Mouse (Mus musculus) mouse trophoblast stem cell (cell line): Measurements from ENCODE around the gene Cdh6.

Source experiments
- in situ Hi-C, 2 experiments: fragments of 300-500 bp; cut with MseI, MboI; formaldehyde crosslinking; loops; 2 replicates in 1 of 2; 3 replicates in 1 of 2; pipeline ENCODE4 v1.15.1; 2025

Gene Cdh6

DNA sequence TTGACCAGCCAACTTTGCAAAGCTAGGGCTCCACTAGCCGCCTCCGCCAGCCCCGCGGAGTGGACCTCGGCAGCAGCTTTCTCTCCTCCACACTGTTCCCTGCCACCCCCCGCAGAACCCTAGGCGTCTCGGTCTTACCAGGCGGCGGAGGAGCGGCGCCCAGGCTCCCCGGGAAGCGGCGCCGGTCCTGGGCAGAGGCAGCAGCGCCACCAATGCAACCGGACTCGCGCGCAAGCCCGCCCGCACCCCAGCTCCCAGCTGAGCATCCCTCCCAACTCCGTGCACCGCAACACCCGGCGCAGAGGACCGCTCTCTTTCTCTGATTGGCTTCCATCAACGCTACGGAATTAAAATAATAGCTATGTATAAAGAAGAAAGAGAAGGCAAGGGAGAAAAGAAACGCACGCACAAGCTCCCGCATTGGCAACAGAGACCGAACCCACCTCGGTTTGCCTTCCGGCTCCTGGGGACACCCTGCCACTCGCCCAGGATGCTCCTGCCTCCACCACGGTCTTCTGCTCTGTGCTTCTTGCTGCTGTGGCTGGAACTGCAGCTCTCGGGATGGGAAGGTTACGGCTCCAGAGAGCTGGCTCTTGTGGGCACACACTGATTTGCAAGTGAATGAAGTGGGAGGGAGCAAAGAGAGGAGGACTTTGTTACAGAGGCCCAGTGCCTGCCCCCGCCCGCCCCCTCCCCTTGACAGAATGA is at the start of gene Cdh6:
Gene Cdh6 (minus strand): TSS at position 605 of the 708 bp plus-strand sequence.
- in situ Hi-C loops = no loop called here

DNA sequence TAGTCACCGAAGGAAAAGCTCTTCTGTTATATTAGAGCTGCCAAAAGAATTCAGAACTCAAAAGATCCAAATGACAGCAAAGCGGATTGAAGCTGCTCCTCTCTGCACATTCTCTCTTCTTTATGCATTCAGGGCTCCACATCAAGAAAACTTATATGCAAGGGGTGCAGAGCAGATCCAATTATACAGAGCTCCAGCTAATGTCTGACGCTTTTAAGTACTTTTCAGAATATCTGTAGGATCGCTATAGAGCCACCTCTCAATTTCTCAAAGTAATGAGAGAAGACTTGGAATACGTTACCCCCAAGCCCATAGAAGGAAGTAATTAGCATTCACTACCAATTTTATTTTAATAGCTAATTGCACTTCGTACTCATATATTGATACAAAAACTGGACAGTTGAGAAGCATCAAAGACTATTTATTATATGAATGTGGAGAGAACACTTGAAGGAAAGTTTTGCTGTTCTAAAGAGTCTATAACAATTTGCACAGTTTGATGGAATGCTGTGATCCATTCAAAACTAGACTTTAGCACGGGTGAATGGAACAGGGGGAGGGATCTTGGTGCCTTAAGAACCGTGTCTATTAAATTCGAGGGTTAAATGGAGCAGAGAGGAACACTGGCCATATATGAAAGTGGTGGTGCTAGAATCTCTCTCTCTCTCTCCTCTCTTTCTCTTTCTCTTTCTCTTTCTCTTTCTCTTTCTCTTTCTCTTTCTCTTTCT is 46.4 kb upstream of the Cdh6 start:
- in situ Hi-C loops = no loop called here

DNA sequence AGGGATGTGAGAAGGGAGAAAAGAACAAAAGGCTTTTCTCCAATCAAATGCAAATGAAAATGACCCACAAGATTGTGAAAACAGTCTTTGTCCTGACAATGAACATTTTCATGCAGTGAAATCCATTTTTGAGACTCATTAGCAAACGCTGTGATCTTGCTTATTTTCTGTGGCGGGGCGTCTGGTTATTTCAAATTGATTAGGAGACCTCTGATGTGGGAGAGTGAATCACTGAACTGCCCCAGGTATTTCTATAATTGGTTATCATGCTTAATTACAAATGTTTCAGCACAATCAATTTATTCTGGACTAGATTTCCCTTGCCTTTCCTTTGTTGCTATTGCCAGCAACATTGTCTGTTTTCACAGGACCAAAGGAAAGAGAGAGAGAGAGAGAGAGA is 44.3 kb upstream of the Cdh6 start:
- in situ Hi-C loops = no loop called here

DNA sequence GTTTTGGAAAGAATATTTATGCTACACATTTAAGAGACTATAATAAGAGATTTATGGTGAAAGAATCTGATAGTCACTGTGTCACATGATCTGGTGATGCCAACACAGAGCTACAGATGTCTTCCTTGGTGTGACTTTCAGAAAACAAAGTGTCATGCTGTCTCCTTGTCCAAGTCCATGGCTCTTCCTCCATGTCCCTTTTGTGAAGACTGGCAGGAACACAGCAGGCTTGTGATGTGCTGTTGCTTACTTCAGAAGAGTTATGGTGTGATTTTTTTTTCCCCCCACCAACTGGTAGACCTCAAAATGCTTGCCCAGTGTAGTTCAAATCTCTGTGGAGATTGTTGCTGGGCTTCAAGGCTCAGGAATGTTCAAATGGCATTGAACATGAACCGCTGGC is 43.7 kb upstream of the Cdh6 start:
- in situ Hi-C loops = no loop called here

DNA sequence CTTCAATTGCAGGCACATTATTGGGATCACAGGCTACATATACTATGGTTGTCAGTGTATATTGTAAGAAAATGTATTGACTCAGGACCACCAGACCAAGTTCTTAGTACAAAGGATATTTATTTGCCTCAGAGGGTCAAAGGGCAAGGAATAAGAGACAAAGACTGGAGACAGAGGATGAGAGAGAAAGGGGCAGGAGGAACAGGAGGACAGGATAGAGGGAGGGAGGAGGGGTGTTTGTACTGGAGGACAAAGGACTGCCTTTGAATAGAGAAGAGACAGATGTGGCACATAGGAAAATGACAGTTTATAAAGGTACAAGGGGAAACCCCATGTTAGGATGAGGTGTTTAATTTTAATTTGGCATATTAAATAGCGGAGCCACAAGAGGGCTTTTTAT is 39.5 kb upstream of the Cdh6 start:
- in situ Hi-C loops = no loop called here

DNA sequence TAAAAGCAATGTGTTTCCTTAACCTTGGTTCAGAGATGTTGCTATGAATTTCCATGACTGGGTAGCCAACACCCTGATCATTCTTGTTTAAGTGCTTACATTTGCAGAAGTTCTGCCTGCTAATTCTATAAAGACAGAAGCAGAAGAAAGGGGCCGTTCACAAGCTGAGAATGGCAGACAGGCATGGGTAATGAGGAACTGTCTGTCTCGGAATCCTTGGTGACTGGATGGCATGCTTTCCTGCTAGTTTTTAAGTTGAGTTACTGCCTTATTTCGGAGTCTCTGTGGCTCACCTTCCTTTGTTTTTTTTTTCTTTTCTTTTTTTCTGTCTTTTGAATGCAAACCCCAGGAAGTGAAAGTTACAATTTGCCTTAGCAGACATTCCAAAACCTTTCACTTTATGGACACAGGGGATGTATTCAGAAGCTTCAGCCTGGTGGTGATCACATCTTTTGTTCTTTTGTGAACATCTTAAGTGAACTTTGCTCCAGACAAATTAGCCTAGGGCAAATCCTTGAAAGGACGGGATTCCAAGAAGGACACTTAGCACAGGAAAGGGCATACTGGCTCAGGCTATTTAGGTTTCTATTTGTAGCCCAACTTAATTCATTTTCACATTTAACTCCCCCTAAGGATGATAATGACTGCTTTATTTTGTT is 38.7 kb upstream of the Cdh6 start:
- in situ Hi-C loops = no loop called here

DNA sequence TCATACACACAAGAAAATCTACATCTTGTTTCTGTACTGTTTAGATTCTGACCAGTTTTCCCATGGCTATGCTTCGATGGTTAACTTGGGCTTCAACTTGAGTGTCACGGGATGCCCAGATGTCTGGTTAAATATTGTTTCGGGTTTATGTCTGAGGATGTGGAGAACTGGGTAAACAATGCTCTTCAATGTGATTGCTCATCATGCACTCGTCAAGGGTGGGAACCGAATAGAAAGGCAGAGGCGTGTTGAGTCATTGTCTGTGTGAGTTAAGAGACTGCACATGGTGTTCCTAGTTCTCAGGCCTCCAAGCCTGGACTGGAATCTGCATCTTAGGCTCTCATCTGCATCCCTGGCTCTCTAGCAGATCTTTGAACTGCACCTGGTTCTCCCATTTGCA is 36.7 kb upstream of the Cdh6 start:
- in situ Hi-C loops = no loop called here

DNA sequence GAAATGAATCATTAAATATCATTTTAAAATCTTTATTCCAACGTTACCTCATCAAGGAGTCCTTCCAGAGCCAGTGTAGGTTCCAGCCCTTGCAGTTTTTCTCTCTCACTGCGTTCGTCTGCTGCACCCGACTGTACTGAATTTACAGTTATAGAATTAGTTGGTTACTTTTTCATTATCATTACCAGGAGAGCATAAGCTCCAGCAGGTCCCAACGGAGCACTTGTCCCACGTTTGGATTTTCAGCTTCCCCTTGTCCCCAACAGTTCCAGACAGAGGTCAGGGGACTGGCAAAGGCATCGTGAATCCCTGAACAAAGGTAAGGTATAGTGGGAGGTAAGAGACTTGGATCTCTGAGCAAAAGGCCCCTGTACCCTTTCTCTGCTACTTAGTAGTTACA is 35.2 kb upstream of the Cdh6 start:
- in situ Hi-C loops = no loop called here

DNA sequence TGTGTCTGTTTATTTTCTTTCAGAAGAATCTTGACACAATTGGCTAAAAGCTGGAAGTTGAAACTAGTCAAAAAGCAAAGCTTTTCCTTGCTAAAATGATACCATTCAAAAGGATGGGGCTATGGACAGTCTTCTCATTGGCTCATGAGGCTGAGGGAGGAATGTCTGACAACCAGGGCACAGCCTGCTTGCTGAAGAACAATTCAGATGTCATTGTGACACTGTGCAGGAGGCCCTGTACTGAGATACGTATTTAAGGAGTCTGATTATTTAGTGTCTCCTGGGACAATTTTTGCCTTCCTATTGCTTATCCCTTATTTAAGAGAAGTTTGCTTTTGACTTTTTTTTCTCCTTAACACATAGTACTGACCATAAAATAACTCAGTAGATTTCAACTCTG is 22.8 kb upstream of the Cdh6 start:
- in situ Hi-C loops = no loop called here

DNA sequence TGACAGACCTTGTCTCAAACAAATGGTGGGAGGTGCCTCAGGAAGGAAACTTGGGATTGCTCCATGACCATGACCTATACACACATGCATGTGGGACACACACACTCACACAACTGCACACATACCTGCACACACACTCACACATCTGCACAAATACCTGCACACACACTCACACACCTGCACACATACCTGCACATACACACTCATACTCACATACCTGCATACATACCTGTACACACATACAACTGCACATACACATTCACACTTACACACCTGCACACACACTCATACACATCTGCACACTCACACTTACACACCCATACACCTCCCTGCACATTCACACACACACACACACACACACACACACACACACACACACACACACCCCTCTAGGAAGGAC is 20.6 kb upstream of the Cdh6 start:
- in situ Hi-C loops = no loop called here

DNA sequence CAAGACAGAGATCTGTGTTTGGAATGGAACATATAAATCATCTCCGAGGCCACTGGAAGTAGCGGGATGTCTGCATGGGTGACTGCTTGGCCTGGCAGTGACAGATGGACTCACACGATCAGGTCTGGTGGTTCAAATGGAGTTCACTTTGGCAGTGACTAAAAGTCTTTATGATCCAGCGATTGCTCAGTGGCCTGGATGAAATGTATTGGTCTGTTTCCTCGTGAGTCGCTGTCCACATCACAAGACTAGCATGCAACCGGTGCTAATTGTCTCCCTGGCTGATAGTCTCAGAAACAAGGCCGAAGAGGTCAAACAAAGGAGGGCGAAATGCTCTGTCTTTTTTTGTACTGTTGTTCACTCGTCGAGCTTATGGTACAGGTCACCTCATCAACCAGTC is 19.6 kb upstream of the Cdh6 start:
- in situ Hi-C loops = no loop called here

DNA sequence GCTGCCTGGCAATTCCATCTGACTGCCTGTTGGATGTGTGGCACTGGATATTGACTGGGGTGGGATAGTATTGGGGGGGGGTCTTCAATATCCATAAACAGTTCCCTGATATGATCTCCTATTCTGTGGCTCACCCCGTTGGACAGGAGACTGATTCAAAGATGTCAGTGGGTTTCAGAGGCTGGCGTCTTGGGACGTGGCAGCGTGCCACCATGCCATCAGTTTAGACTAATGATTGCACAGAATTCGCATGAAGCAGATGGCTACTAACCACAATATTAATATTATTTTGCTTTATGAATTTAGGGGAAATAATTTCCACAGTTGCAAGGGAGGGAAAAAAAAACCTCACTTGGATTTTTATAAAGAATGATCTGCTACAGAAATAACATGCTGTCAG is 10.2 kb upstream of the Cdh6 start:
- in situ Hi-C loops = no loop called here

DNA sequence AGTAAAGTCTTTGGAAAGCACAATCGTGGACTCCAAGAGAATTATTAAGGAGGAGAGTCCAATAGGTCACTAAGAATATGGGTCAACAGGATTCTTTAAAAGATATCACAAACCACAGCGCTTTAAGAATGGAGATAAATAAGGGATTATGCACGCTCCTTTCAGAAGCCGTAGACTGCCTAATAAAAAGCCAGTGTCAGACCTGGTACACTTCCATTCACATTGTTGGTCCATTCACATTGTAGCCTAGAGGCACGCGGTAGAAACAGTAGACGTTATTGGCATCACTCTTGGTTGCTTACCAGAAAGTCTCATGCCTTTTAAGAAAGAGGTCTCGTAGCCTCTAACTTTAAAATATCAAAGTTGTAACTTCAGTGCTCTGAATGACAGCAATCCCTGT is 8.0 kb upstream of the Cdh6 start:
- in situ Hi-C loops = no loop called here

DNA sequence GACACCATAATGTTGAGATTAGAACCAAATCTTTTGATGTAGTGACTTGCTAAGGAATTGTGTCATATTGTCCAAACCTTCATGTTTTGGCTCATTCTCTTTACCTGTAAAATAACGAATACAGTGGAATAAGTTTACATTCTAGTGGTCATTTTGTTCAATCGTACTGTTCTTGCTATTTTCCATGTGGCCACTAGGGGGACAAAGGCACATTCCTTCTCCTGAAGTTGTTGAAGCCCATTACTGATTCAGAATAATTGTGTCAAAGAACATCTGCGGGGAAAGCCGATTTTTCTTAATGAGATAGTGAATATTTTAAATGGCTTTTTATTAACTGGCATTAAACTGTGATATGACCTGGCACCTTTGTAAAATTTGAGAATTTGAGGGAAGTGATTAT is 7.5 kb upstream of the Cdh6 start:
- in situ Hi-C loops = no loop called here

DNA sequence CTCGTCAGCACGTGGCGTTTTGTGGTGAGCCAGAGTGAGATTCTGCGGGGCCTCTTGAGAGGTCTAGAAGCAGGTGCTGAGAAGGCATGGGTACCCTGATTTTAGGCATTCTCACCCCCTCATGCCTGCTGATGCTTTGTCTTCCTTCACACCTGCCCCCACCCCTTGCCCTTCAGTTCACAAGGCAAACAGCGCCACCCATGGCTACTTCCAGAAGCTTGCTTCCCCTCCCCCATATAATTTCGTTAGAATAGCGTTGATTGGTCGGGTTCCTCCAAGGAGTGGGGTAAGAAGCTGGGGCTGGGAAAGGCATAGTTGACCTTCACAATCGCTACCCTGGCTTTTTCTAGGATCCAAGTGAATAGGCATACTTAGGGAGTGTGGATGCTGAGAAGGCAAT is 2.5 kb upstream of the Cdh6 start:
- in situ Hi-C loops = no loop called here

DNA sequence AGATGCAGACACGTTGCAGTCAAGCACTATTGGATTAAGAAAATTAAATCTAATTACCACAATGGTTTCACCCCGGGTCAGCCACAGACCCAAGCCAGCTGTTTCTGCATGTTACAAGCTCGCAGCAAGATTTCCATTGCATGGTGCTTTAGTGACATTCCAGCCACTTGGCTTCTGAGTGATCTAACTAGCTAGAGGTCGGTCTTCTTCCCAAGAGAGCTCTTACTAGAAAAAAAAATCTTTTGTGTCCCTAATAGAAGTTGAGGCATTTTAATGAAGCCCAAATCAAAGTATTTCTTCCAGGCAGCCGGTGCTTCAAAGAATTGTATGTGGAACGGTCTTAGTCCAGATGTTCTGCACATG is 1.1 kb upstream of the Cdh6 start:
- in situ Hi-C loops = no loop called here

DNA sequence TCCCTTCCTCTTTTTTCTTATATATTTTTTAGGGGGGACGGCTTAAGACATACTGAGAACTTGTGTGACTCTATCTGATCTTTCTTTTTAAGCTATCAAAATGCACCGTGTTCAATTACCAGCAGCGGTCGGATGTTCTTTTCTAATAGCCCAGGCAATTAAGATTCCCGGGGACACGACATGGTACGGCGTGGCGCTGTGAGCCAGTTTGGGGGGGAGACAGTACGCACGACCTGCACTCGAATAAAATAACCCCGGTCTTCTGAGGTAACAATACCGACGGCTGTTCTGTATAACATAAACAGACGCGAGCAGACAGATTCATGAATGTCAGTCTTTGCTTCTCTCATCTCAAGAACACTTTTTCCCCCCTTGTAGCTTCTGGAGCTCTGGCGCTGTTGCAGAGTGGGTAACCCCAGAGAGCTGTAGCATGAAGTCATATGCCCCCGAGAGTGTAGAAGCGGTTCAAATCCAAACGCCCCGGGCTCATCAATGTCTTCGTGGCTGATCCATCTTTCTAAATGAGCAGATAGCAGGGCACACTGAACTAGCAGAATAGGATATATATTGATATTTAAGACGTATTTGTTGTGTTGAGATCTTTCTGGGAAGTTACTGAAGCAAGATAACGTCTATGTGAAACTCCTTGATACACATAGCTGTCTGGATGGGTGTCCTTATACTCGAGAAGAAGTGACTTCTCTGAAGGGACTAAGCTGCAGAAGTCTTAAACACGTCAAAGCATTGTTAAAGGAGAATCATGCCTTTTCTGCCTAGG is 554 bp upstream of the Cdh6 start:
- in situ Hi-C loops = no loop called here

DNA sequence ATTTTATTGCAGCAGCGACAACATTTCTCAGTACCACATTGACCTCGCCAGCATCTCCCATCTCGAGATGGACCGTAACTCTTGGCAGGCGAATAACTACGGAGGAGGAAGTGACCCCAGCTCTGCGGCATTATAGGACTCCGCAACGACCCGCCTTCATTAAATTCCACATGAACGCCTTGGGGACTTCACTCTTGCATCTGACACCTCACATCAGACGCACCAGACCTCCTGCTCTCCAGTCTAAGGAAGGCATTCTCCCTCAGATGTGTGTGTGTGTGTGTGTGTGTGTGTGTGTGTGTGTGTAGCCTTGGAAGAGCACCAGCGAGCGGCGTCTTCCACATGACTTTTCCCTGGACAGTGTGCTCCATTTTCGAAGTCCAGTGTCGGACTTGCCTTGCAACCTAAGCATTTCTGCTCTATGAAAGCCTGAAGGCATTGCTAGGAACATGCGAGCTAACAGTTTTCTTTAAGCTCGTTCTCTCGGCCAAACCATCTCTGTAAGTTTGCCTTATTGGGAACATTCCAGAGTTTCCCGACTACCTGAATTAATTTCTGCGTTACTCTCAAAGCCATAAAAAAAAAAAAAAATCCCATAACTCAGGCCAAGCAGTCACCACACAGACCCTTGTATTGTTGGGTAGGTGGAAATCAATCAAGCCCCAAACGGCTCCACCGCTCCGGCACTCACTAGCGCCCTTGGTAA is 957 bp downstream of the Cdh6 start:
- in situ Hi-C loops = no loop called here

DNA sequence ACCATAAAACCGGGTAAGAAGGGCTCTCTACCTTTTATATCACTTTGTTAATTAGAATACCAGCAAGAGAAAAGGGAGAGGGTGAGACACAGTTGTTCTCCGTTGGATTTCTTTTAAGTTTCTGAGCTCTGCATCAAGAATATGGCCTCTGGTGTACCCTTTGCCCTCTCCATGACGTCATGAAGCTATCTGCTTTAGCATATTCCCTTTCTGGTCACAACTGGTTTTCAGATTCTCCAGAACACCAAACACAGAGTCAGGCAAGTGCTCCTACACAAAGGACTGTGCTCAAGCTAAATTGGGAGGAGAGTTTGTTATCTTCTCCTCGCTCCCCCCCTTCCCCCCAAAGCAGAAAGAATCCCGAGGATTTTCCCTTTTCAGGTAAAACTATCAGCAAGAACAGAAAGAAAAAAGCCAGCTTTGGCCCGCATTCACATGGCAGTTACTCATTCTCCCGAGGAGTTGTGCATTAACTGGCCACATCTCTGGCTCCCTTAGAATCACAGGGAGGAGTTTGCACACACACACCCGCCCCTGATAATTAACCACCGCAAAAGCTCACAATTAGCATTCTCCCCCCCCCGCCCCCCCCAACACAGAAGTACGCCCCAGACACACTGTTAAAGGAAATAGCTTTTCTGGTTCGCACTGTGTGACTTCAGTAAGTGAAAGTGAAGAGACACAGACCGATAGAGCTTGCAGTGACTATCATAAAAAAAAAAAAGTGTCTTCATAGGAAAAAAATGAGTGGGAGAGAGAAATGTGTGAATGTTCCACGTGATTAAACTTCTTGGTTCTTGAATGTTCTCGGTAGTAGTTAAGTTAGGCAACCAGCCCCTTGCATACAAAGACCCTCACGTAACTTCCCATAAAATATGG is 1.8 kb downstream of the Cdh6 start:
- in situ Hi-C loops = no loop called here

DNA sequence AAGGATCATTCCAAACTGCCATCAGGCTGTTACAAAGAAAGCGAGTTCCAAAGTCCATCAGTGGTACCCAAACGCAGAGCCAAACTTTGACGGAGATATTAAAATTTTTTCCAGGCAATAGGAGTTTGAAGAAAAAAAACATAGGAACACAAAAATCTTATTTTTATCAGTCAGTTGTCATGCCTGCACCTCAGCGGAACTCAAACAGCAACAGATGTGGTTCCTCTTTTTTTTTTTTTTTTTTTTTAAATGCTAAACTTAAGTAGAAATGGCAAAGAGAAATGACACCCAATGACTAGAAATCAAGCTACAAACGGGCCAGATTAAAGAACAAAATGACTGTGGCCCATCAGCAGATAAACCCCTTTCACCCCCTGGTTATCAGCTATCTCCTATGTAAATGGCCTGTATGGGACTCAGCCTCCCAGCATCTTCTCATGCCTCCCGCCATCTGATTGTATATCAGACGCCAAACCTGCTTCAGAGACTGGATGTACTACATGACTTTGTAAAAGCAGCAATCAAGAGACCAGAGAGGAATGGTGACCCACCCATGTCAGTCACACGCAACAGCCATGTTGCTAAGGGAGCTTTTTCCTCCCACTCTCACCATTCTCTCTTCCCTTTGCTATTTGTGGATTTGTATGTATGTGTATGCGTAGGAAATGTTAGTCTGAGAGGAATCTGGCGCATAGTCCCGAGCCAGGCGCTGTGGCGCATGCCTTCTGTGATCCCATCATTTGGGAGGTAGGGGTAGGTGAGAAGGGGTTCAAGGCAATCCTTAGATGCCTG is 8.2 kb downstream of the Cdh6 start:
- in situ Hi-C loops = no loop called here
